Mouse (Mus musculus): Measurements from ENCODE around the gene Psme1. TPM values are rescaled to one million over a fixed set of nuclear protein-coding genes. Genes with fewer than 3 reads are reported as not detected.

Gene Psme1
- total and polyA plus RNA-seq, 3 experiments = 85.9 to 205 TPM; not detected in 1

DNA sequence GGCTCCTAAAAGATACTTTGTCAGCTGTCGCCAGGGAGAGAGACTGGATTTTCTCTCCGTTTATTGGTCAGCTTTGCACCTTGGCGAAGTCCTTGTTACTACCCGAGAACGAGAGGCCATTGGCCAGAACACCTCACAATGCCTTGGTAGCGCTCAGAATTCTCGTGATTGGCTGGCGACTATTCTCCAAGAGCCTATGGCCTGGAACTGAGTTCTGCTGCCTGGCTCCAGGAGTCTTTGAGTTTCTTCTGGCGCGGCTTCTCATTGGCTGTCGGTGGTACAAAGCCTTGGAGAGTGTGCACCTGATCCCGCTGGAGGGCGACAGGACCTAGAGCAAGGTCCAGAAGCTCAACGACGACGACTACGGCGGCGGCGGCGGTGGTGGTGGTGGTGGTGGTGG lies 39.9 kb downstream of the Psme1 start, which contains the start of gene Rec8:
Gene Rec8, plus strand, starts transcription at position 216 of the 400 bp plus-strand sequence.
- H3K27me3 ChIP-seq (ENCODE audit: control insufficient read depth in 1 of 2, insufficient read depth in 2 of 2, low read length in 2 of 2) = no peaks in the 10 kb centered on the region
- no peaks in the 10 kb centered on the region for H3K9me3 ChIP-seq (replicated peaks; ENCODE audit: insufficient read depth, low read length)
- H3K79me2 ChIP-seq (ENCODE audit: control insufficient read depth, insufficient read depth, low read length, poor library complexity) = no peaks in the 10 kb centered on the region
- peak within 1 kb of the TSS; percentile 69 for H3K27ac ChIP-seq (ENCODE audit: control insufficient read depth, low read depth, low read length)
- H3K9ac ChIP-seq (ENCODE audit: control insufficient read depth, low read depth, low read length, poor library complexity, severe bottlenecking) = peak within 1 kb of the TSS; percentile 49
- H3K36me3 ChIP-seq (ENCODE audit: control insufficient read depth in 1 of 2, insufficient read depth in 2 of 2, low read length in 2 of 2) = peaks cover 0 to 26% of the 10 kb centered on the region in 2 experiments; a peak in 2 of 4 replicates
- peaks cover 11 to 47% of the 10 kb centered on the region in 2 experiments for H3K4me1 ChIP-seq (ENCODE audit: control insufficient read depth in 1 of 2, insufficient read depth in 2 of 2, low read length in 2 of 2)
- TF ChIP-seq ELF1 (IDR thresholded peaks at IDR 0.05; ENCODE audit: low read depth, low read length) (no peak), JUND (IDR thresholded peaks at IDR 0.05; ENCODE audit: low read depth, low read length) (no peak), KAT2A (conservative IDR thresholded peaks at IDR 0.05; ENCODE audit: low read depth, low read length) (no peak), MAX (IDR thresholded peaks at IDR 0.05; ENCODE audit: low read length) (no peak), ZMIZ1 (IDR thresholded peaks at IDR 0.05; ENCODE audit: low read depth, low read length) (no peak), MAFK (IDR thresholded peaks at IDR 0.05; ENCODE audit: borderline replicate concordance, low read depth, low read length) (no peak), CHD1 (IDR thresholded peaks at IDR 0.05; ENCODE audit: low read depth, low read length) (no peak), TBP (IDR thresholded peaks at IDR 0.05; ENCODE audit: low read depth, low read length) (no peak), ZC3H11A (IDR thresholded peaks at IDR 0.05; ENCODE audit: low read depth, low read length) (no peak), ZKSCAN1 (IDR thresholded peaks at IDR 0.05; ENCODE audit: low read depth, low read length) (no peak), MYB (IDR thresholded peaks at IDR 0.05; ENCODE audit: low read depth, low read length) (no peak), POLR2AphosphoS2 (IDR thresholded peaks at IDR 0.05; ENCODE audit: low read length) (no peak), CTCF (IDR thresholded peaks at IDR 0.05 in 2 of 3, conservative IDR thresholded peaks at IDR 0.05 in 1 of 3; ENCODE audit: control insufficient read depth in 1 of 3, insufficient read depth in 1 of 3, low read depth in 2 of 3, low read length in 3 of 3, poor library complexity in 1 of 3, severe bottlenecking in 1 of 3) (no peak), RAD21 (IDR thresholded peaks at IDR 0.05; ENCODE audit: low read depth, low read length) (no peak), MYC (IDR thresholded peaks at IDR 0.05; ENCODE audit: low read depth, low read length) (no peak), USF2 (IDR thresholded peaks at IDR 0.05; ENCODE audit: borderline replicate concordance in 1 of 2, insufficient read depth in 1 of 2, low read depth in 1 of 2, low read length in 2 of 2) (no peak), SIN3A (IDR thresholded peaks at IDR 0.05; ENCODE audit: low read length) (no peak), POLR2AphosphoS5 (IDR thresholded peaks at IDR 0.05; ENCODE audit: borderline replicate concordance, low read depth, low read length) (no peak), ZNF384 (IDR thresholded peaks at IDR 0.05; ENCODE audit: low read depth, low read length) (no peak), POLR2A (IDR thresholded peaks at IDR 0.05; ENCODE audit: control insufficient read depth in 1 of 2, insufficient read depth in 1 of 2, low read depth in 1 of 2, low read length in 2 of 2, poor library complexity in 1 of 2) (no peak)
- DNase-seq (ENCODE audit: low read depth, low spot score) = no peak
- peak within 1 kb of the TSS; percentile 47 to 57 for H3K4me3 ChIP-seq (ENCODE audit: control insufficient read depth in 1 of 2, insufficient read depth in 1 of 2, low read depth in 2 of 2, low read length in 2 of 2)

DNA sequence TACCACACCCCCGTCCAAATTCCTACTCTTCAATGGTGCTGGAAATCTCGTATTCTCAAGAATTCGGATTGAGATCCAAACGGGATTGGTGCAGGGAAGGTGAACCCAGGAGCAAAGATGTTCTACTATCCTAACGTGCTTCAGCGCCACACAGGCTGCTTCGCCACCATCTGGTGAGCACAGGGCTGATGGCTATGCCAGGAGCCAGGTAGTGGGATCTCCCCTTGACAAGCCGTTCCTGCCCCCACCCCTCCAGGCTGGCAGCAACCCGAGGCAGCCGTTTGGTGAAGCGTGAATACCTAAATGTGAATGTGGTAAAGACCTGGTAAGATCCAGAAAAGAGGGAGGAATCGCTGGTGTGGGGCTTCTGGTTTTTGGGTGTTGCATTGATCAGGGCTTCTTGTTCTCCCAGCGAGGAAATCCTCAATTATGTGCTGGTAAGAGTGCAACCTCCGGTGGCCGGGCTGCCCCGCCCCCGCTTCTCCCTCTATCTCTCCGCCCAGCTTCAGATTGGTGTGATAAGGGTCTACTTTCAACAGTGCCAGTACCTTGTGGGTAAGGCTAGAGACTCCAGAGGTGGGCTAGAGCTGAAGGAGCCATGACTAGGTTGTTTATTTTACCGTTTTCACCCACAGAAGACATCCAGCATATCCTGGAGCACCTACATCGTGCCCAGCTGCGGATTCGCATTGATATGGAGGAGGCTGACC lies 40.7 kb downstream of the Psme1 start:
- H3K79me2 ChIP-seq (ENCODE audit: control insufficient read depth, insufficient read depth, low read length, poor library complexity) = no peaks in the 10 kb centered on the region
- peak overlapping the region; percentile 47 to 57 for H3K4me3 ChIP-seq (ENCODE audit: control insufficient read depth in 1 of 2, insufficient read depth in 1 of 2, low read depth in 2 of 2, low read length in 2 of 2)
- peak; percentile 76 for DNase-seq (ENCODE audit: low read depth, low spot score)
- H3K27me3 ChIP-seq (ENCODE audit: control insufficient read depth in 1 of 2, insufficient read depth in 2 of 2, low read length in 2 of 2) = no peaks in the 10 kb centered on the region
- peak overlapping the region; percentile 69 for H3K27ac ChIP-seq (ENCODE audit: control insufficient read depth, low read depth, low read length)
- H3K4me1 ChIP-seq (ENCODE audit: control insufficient read depth in 1 of 2, insufficient read depth in 2 of 2, low read length in 2 of 2) = peaks cover 11 to 39% of the 10 kb centered on the region in 2 experiments
- peaks cover 0 to 19% of the 10 kb centered on the region in 2 experiments; a peak in 2 of 4 replicates for H3K36me3 ChIP-seq (ENCODE audit: control insufficient read depth in 1 of 2, insufficient read depth in 2 of 2, low read length in 2 of 2)
- H3K9me3 ChIP-seq (replicated peaks; ENCODE audit: insufficient read depth, low read length) = no peaks in the 10 kb centered on the region
- peak overlapping the region; percentile 49 for H3K9ac ChIP-seq (ENCODE audit: control insufficient read depth, low read depth, low read length, poor library complexity, severe bottlenecking)
- TF ChIP-seq ZMIZ1 (IDR thresholded peaks at IDR 0.05; ENCODE audit: low read depth, low read length) = no peak
- no peak for TF ChIP-seq CHD1 (IDR thresholded peaks at IDR 0.05; ENCODE audit: low read depth, low read length)
- TF ChIP-seq USF2 (IDR thresholded peaks at IDR 0.05; ENCODE audit: borderline replicate concordance in 1 of 2, insufficient read depth in 1 of 2, low read depth in 1 of 2, low read length in 2 of 2) = no peak
- TF ChIP-seq HCFC1 (IDR thresholded peaks at IDR 0.05; ENCODE audit: low read depth, low read length) = peak; percentile 18; the same call in 1 of the 2 replicates
- no peak for TF ChIP-seq ZC3H11A (IDR thresholded peaks at IDR 0.05; ENCODE audit: low read depth, low read length)
- no peak for TF ChIP-seq MAFK (IDR thresholded peaks at IDR 0.05; ENCODE audit: borderline replicate concordance, low read depth, low read length)
- no peak for TF ChIP-seq USF1 (IDR thresholded peaks at IDR 0.05; ENCODE audit: low read depth, low read length)
- no peak for TF ChIP-seq BHLHE40 (IDR thresholded peaks at IDR 0.05; ENCODE audit: borderline replicate concordance, low read depth, low read length)
- peak; percentile 66 for TF ChIP-seq SIN3A (IDR thresholded peaks at IDR 0.05; ENCODE audit: low read length)
- no peak for TF ChIP-seq JUND (IDR thresholded peaks at IDR 0.05; ENCODE audit: low read depth, low read length)
- TF ChIP-seq ELF1 (IDR thresholded peaks at IDR 0.05; ENCODE audit: low read depth, low read length) = no peak
- no peak for TF ChIP-seq ZKSCAN1 (IDR thresholded peaks at IDR 0.05; ENCODE audit: low read depth, low read length)
- TF ChIP-seq CTCF (IDR thresholded peaks at IDR 0.05 in 2 of 3, conservative IDR thresholded peaks at IDR 0.05 in 1 of 3; ENCODE audit: control insufficient read depth in 1 of 3, insufficient read depth in 1 of 3, low read depth in 2 of 3, low read length in 3 of 3, poor library complexity in 1 of 3, severe bottlenecking in 1 of 3) = no peak
- no peak for TF ChIP-seq GABPA (IDR thresholded peaks at IDR 0.05; ENCODE audit: low read depth, low read length)
- no peak for TF ChIP-seq UBTF (IDR thresholded peaks at IDR 0.05; ENCODE audit: borderline replicate concordance, insufficient read depth, low read depth, low read length)
- TF ChIP-seq TBP (IDR thresholded peaks at IDR 0.05; ENCODE audit: low read depth, low read length) = no peak
- no peak for TF ChIP-seq MYC (IDR thresholded peaks at IDR 0.05; ENCODE audit: low read depth, low read length)
- no peak for TF ChIP-seq MAX (IDR thresholded peaks at IDR 0.05; ENCODE audit: low read length)
- TF ChIP-seq POLR2AphosphoS5 (IDR thresholded peaks at IDR 0.05; ENCODE audit: borderline replicate concordance, low read depth, low read length) = no peak
- peak; percentile 86 for TF ChIP-seq TCF12 (IDR thresholded peaks at IDR 0.05; ENCODE audit: low read depth, low read length)
- no peak for TF ChIP-seq RAD21 (IDR thresholded peaks at IDR 0.05; ENCODE audit: low read depth, low read length)
